Mouse (Mus musculus): ENCODE data around the gene Plekhn1. TPM values are rescaled to one million over a fixed set of nuclear protein-coding genes. Genes with fewer than 3 reads are reported as not detected.

Plekhn1 gene
- polyA plus RNA-seq, 1 experiment: not detected

DNA sequence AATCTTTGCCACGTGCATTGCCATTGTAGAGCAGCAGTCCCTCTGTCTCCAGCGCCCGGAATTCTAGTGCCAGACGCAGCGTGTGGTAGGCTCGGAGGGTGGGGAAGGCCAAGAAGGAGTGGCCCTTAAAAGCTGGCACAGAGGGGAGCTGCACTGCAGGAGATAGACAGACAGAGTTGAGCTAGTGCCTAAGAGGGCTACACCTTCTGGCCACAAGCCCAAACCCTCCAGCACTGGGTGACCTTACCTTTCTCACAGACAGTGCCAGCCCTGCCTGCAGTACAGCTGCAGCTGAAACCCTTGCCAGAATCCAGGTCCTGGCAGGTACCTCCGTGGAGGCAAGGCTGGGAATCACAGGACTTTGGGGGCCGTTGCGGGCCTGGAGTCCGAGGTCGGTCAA is 62.8 kb downstream of the Plekhn1 start:
- H3K4me3 ChIP-seq (ENCODE audit: insufficient read depth, low read depth, low read length): no peak overlapping the region
- TF ChIP-seq CTCF (IDR thresholded peaks at IDR 0.05; ENCODE audit: insufficient read depth, low read depth, low read length) (no peak), POLR2A (IDR thresholded peaks at IDR 0.05; ENCODE audit: insufficient read depth, low read depth, low read length) (no peak)
- WGBS: 89% methylated on average over 11 of the region's 11 CpGs
- H3K27ac ChIP-seq (ENCODE audit: insufficient read depth, low read depth, low read length): no peak overlapping the region
- no peaks in the 10 kb centered on the region for H3K4me1 ChIP-seq (ENCODE audit: control insufficient read depth, insufficient read depth, low read length)

Other genes starting within 250 kb of the Plekhn1 start
- gene B3galt6, start 242.2 kb downstream of the Plekhn1 start, polyA plus RNA-seq (2012; ENCODE audit: insufficient read depth, insufficient read length, low replicate concordance, missing spikeins): not detected in 2 replicates
- gene Sdf4, start 242.0 kb downstream of the Plekhn1 start, polyA plus RNA-seq (2012; ENCODE audit: insufficient read depth, insufficient read length, low replicate concordance, missing spikeins): 218 TPM in 1 of 2 replicates, not detected in the other
- gene Tnfrsf4, start 221.0 kb downstream of the Plekhn1 start, polyA plus RNA-seq (2012; ENCODE audit: insufficient read depth, insufficient read length, low replicate concordance, missing spikeins): not detected in 2 replicates
- gene Tnfrsf18, start 208.7 kb downstream of the Plekhn1 start, polyA plus RNA-seq (2012; ENCODE audit: insufficient read depth, insufficient read length, low replicate concordance, missing spikeins): not detected in 2 replicates
- not detected in 2 replicates for gene Ttll10, start 175.4 kb downstream of the Plekhn1 start, polyA plus RNA-seq (2012; ENCODE audit: insufficient read depth, insufficient read length, low replicate concordance, missing spikeins)
- gene 9430015G10Rik, start 124.9 kb downstream of the Plekhn1 start, polyA plus RNA-seq (2012; ENCODE audit: insufficient read depth, insufficient read length, low replicate concordance, missing spikeins): not detected in 2 replicates
- gene Rnf223, start 104.3 kb downstream of the Plekhn1 start, polyA plus RNA-seq (2012; ENCODE audit: insufficient read depth, insufficient read length, low replicate concordance, missing spikeins): not detected in 2 replicates
- not detected in 2 replicates for gene Agrn, start 37.4 kb downstream of the Plekhn1 start, polyA plus RNA-seq (2012; ENCODE audit: insufficient read depth, insufficient read length, low replicate concordance, missing spikeins)
- gene Isg15, start 34.0 kb downstream of the Plekhn1 start, polyA plus RNA-seq (2012; ENCODE audit: insufficient read depth, insufficient read length, low replicate concordance, missing spikeins): not detected in 2 replicates
- gene AW011738, start 31.6 kb downstream of the Plekhn1 start, polyA plus RNA-seq (2012; ENCODE audit: insufficient read depth, insufficient read length, low replicate concordance, missing spikeins): not detected in 2 replicates
- gene Perm1, start 19.0 kb downstream of the Plekhn1 start, polyA plus RNA-seq (2012; ENCODE audit: insufficient read depth, insufficient read length, low replicate concordance, missing spikeins): not detected in 2 replicates
- not detected in 2 replicates for gene Noc2l, start 1.2 kb upstream of the Plekhn1 start, polyA plus RNA-seq (2012; ENCODE audit: insufficient read depth, insufficient read length, low replicate concordance, missing spikeins)
- not detected in 2 replicates for gene Samd11, start 20.8 kb upstream of the Plekhn1 start, polyA plus RNA-seq (2012; ENCODE audit: insufficient read depth, insufficient read length, low replicate concordance, missing spikeins)
- not detected in 2 replicates for gene Vmn2r-ps159, start 96.2 kb upstream of the Plekhn1 start, polyA plus RNA-seq (2012; ENCODE audit: insufficient read depth, insufficient read length, low replicate concordance, missing spikeins)

All from olfactory bulb, adult 2 months (tissue).